Comparison of ENCODE assay signal across 13 mouse cellular contexts in the genomic region with DNA sequence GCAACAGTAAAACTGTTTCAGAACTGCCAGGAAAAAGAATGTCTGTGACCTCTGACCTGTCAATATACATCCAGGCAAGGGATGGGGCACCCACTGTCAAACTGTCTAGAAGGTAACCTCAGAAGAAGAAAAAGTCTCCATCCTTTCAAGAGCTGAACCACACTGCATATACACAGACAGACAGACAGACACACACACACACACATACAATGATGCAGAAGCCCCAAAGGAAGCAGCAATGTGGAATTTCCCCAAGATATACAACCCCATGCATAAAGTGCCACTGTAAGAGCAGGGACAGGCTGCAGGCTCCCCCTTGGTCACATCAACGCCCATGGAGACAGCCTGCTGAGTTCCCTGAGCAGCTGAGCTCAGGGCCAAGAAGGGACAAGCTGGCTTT. TPM values are rescaled to one million over a fixed set of nuclear protein-coding genes. Genes with fewer than 3 reads are reported as not detected.
A peak's percentile ranks its signal among the peaks of the same experiment; 100 is the strongest.
DNase-seq lines count a peak whose midpoint lies in the region; ATAC-seq lines count a peak whose summit lies in the region.
"Had no signal": no experiment of that assay in that cellular context is flagged by ENCODE, and none has a peak within 500 bp of the region (broad histone marks: within the 10 kb centered on the region; RNA-seq: fewer than 3 reads in every experiment).

No protein-coding gene starts in this region.

- no peak overlapping the region for H3K4me3 ChIP-seq in forebrain, embryonic 10.5 days
- H3K4me3 ChIP-seq in forebrain, embryonic 16.5 days (replicated peaks; ENCODE audit: low read length), result no peak overlapping the region
- no peak overlapping the region for H3K4me3 ChIP-seq in midbrain, embryonic 10.5 days
- no peak overlapping the region for H3K4me3 ChIP-seq in midbrain, embryonic 11.5 days (ENCODE audit: low read depth, low read length)
- H3K4me3 ChIP-seq: embryonic facial prominence, embryonic 15.5 days had no signal

- WGBS in forebrain, embryonic 10.5 days, result 16% methylated on average over 1 of the region's 1 CpGs
- WGBS in forebrain, embryonic 16.5 days, result 17% methylated on average over 1 of the region's 1 CpGs
- WGBS in midbrain, embryonic 10.5 days, result 11% methylated on average over 1 of the region's 1 CpGs
- WGBS in midbrain, embryonic 11.5 days, result 31% methylated on average over 1 of the region's 1 CpGs

- H3K4me2 ChIP-seq in forebrain, embryonic 16.5 days (ENCODE audit: low read length), result no peak overlapping the region
- H3K4me2 ChIP-seq in midbrain, embryonic 11.5 days, result no peak overlapping the region
- H3K4me2 ChIP-seq: embryonic facial prominence, embryonic 15.5 days; heart, embryonic 11.5 days had no signal

- H3K4me1 ChIP-seq in forebrain, embryonic 10.5 days, result peaks cover 95% of the 10 kb centered on the region
- peaks cover 81% of the 10 kb centered on the region for H3K4me1 ChIP-seq in forebrain, embryonic 16.5 days (replicated peaks; ENCODE audit: control insufficient read depth, insufficient read depth, low read length)
- peaks cover 93% of the 10 kb centered on the region for H3K4me1 ChIP-seq in midbrain, embryonic 10.5 days
- H3K4me1 ChIP-seq in midbrain, embryonic 11.5 days (ENCODE audit: control insufficient read depth, insufficient read depth, low read length), result peaks cover 49% of the 10 kb centered on the region

- H3K36me3 ChIP-seq in forebrain, embryonic 10.5 days (replicated peaks), result peaks cover 8% of the 10 kb centered on the region; the same call in 1 of the 2 replicates
- no peaks in the 10 kb centered on the region for H3K36me3 ChIP-seq in forebrain, embryonic 16.5 days (ENCODE audit: control insufficient read depth, insufficient read depth)
- no peaks in the 10 kb centered on the region for H3K36me3 ChIP-seq in midbrain, embryonic 10.5 days
- H3K36me3 ChIP-seq in midbrain, embryonic 11.5 days (ENCODE audit: control insufficient read depth, insufficient read depth, low read length), result no peaks in the 10 kb centered on the region
- H3K36me3 ChIP-seq: embryonic facial prominence, embryonic 15.5 days had no signal

- no peaks in the 10 kb centered on the region for H3K9me3 ChIP-seq in forebrain, embryonic 10.5 days
- no peaks in the 10 kb centered on the region for H3K9me3 ChIP-seq in forebrain, embryonic 16.5 days (ENCODE audit: control insufficient read depth, low read length)
- H3K9me3 ChIP-seq in midbrain, embryonic 10.5 days (replicated peaks), result no peaks in the 10 kb centered on the region
- no peaks in the 10 kb centered on the region for H3K9me3 ChIP-seq in midbrain, embryonic 11.5 days (ENCODE audit: control insufficient read depth, low read length)
- H3K9me3 ChIP-seq: embryonic facial prominence, embryonic 15.5 days had no signal

- H3K27me3 ChIP-seq in forebrain, embryonic 10.5 days (ENCODE audit: poor library complexity, severe bottlenecking), result peaks cover 7% of the 10 kb centered on the region
- H3K27me3 ChIP-seq in forebrain, embryonic 16.5 days (replicated peaks; ENCODE audit: control insufficient read depth, insufficient read depth, low read length), result no peaks in the 10 kb centered on the region
- H3K27me3 ChIP-seq in midbrain, embryonic 10.5 days (ENCODE audit: low read depth, poor library complexity, severe bottlenecking), result peaks cover 9% of the 10 kb centered on the region
- H3K27me3 ChIP-seq in midbrain, embryonic 11.5 days (ENCODE audit: control insufficient read depth, insufficient read depth, low read length), result no peaks in the 10 kb centered on the region; the same call in 1 of the 2 replicates
- H3K27me3 ChIP-seq: embryonic facial prominence, embryonic 15.5 days had no signal

- H3K9ac ChIP-seq in forebrain, embryonic 16.5 days (replicated peaks; ENCODE audit: low read depth, low read length), result no peak overlapping the region
- H3K9ac ChIP-seq in midbrain, embryonic 11.5 days (ENCODE audit: low read length), result no peak overlapping the region; the same call in 1 of the 2 replicates
- H3K9ac ChIP-seq: embryonic facial prominence, embryonic 15.5 days had no signal

- ATAC-seq in forebrain, embryonic 16.5 days, result no peak
- no peak for ATAC-seq in midbrain, embryonic 11.5 days (ENCODE audit: low FRiP score)
- ATAC-seq in inflammation-experienced regulatory T-cells, adult 6 months, result peak; percentile 34

- DNase-seq in forebrain, embryonic 10.5 days (ENCODE audit: extremely low spot score, low spot score), result no peak
- no peak for DNase-seq in midbrain, embryonic 10.5 days (ENCODE audit: low spot score)
- DNase-seq in midbrain, embryonic 11.5 days (ENCODE audit: low spot score, missing footprints), result no peak
- DNase-seq in T-cell, adult 2 months (ENCODE audit: low spot score), result peak; percentile 27
- no peak for DNase-seq in right cerebral cortex, postnatal 25 days
- no peak for DNase-seq in natural killer cell, adult 2 months (ENCODE audit: low spot score in 2 of 2)
- DNase-seq: cerebellum, postnatal 25 days; kidney, adult 11 months; lung, adult 2 months had no signal

- H3K27ac ChIP-seq in forebrain, embryonic 10.5 days, result peak overlapping the region; percentile 87
- no peak overlapping the region for H3K27ac ChIP-seq in forebrain, embryonic 16.5 days (ENCODE audit: low read length)
- peak overlapping the region; percentile 94 for H3K27ac ChIP-seq in midbrain, embryonic 10.5 days (replicated peaks)
- no peak overlapping the region; the same call in 1 of the 2 replicates for H3K27ac ChIP-seq in midbrain, embryonic 11.5 days (ENCODE audit: low read depth, low read length)
- H3K27ac ChIP-seq: embryonic facial prominence, embryonic 15.5 days had no signal

RNA-seq across cellular contexts. Expression of gene Itpk1, which starts 5.6 kb away (rescaled TPM):
- polyA plus RNA-seq in forebrain, embryonic 10.5 days (2016; fragmentation: Nextera tagmentation; extraction: Ambion mirVana), result 16.5 and 18.5 TPM in 2 replicates
- polyA plus RNA-seq in forebrain, embryonic 16.5 days (2015; fragmentation: Nextera tagmentation; extraction: Ambion mirVana), result 66.5 and 68.7 TPM in 2 replicates
- polyA plus RNA-seq in midbrain, embryonic 10.5 days (2016; fragmentation: Nextera tagmentation; extraction: Ambion mirVana), result 16.1 and 16.9 TPM in 2 replicates
- polyA plus RNA-seq in midbrain, embryonic 11.5 days (2014; fragmentation: Nextera tagmentation; extraction: Ambion mirVana), result 11.6 and 14.2 TPM in 2 replicates
- polyA plus RNA-seq in inflammation-experienced regulatory T-cells, adult 6 months (2017; shearing (Covaris generic)), result 10 to 100 TPM; 13.4 to 31.0 (median 14.1) TPM

RNA-seq across cellular contexts. Expression of gene Moap1, which starts 44.3 kb away (rescaled TPM):
- 33.8 and 36.5 TPM in 2 replicates for polyA plus RNA-seq in forebrain, embryonic 10.5 days (2016; fragmentation: Nextera tagmentation; extraction: Ambion mirVana)
- 53.6 and 60.2 TPM in 2 replicates for polyA plus RNA-seq in forebrain, embryonic 16.5 days (2015; fragmentation: Nextera tagmentation; extraction: Ambion mirVana)
- polyA plus RNA-seq in midbrain, embryonic 10.5 days (2016; fragmentation: Nextera tagmentation; extraction: Ambion mirVana), result 38.4 and 44.6 TPM in 2 replicates
- polyA plus RNA-seq in midbrain, embryonic 11.5 days (2014; fragmentation: Nextera tagmentation; extraction: Ambion mirVana), result 40.8 and 41.4 TPM in 2 replicates
- 1 to 10 TPM; 4.7 to 6.9 (median 6.2) TPM for polyA plus RNA-seq in inflammation-experienced regulatory T-cells, adult 6 months (2017; shearing (Covaris generic))

RNA-seq across cellular contexts. Expression of gene Tmem251, which starts 44.4 kb away (rescaled TPM):
- 12.0 and 14.2 TPM in 2 replicates for polyA plus RNA-seq in forebrain, embryonic 10.5 days (2016; fragmentation: Nextera tagmentation; extraction: Ambion mirVana)
- polyA plus RNA-seq in forebrain, embryonic 16.5 days (2015; fragmentation: Nextera tagmentation; extraction: Ambion mirVana), result 11.0 and 11.9 TPM in 2 replicates
- polyA plus RNA-seq in midbrain, embryonic 10.5 days (2016; fragmentation: Nextera tagmentation; extraction: Ambion mirVana), result 13.2 and 14.0 TPM in 2 replicates
- polyA plus RNA-seq in midbrain, embryonic 11.5 days (2014; fragmentation: Nextera tagmentation; extraction: Ambion mirVana), result 12.2 and 12.3 TPM in 2 replicates
- polyA plus RNA-seq in inflammation-experienced regulatory T-cells, adult 6 months (2017; shearing (Covaris generic)), result 10 to 100 TPM in 1 of 3 experiments, 1 to 10 TPM in 2; 7.7 to 10.5 (median 9.7) TPM

RNA-seq across cellular contexts. Expression of gene Gm28051, which starts 58.4 kb away (rescaled TPM):
- not detected in 2 replicates for polyA plus RNA-seq in forebrain, embryonic 10.5 days (2016; fragmentation: Nextera tagmentation; extraction: Ambion mirVana)
- polyA plus RNA-seq in forebrain, embryonic 16.5 days (2015; fragmentation: Nextera tagmentation; extraction: Ambion mirVana), result not detected in 2 replicates
- polyA plus RNA-seq in midbrain, embryonic 10.5 days (2016; fragmentation: Nextera tagmentation; extraction: Ambion mirVana), result not detected in 2 replicates
- not detected in 2 replicates for polyA plus RNA-seq in midbrain, embryonic 11.5 days (2014; fragmentation: Nextera tagmentation; extraction: Ambion mirVana)
- polyA plus RNA-seq in inflammation-experienced regulatory T-cells, adult 6 months (2017; shearing (Covaris generic)), result not detected
- polyA plus RNA-seq: embryonic facial prominence, embryonic 15.5 days; heart, embryonic 11.5 days; lung, adult 2 months had no signal

RNA-seq across cellular contexts. Expression of gene Gon7, which starts 58.4 kb away (rescaled TPM):
- 47.9 and 52.4 TPM in 2 replicates for polyA plus RNA-seq in forebrain, embryonic 10.5 days (2016; fragmentation: Nextera tagmentation; extraction: Ambion mirVana)
- 43.6 and 50.0 TPM in 2 replicates for polyA plus RNA-seq in forebrain, embryonic 16.5 days (2015; fragmentation: Nextera tagmentation; extraction: Ambion mirVana)
- polyA plus RNA-seq in midbrain, embryonic 10.5 days (2016; fragmentation: Nextera tagmentation; extraction: Ambion mirVana), result 50.3 and 52.7 TPM in 2 replicates
- 47.7 and 52.6 TPM in 2 replicates for polyA plus RNA-seq in midbrain, embryonic 11.5 days (2014; fragmentation: Nextera tagmentation; extraction: Ambion mirVana)
- 10 to 100 TPM; 25.6 to 36.4 (median 26.0) TPM for polyA plus RNA-seq in inflammation-experienced regulatory T-cells, adult 6 months (2017; shearing (Covaris generic))

Comparison
In these comparisons a context has a peak if more than half of its experiments do, and no peak if none do; other contexts are left out.
1. H3K27ac ChIP-seq: peak in forebrain, embryonic 10.5 days (single experiment) and midbrain, embryonic 10.5 days (single experiment); none in forebrain, embryonic 16.5 days (single experiment) and midbrain, embryonic 11.5 days (single experiment).